Mouse (Mus musculus) lung, postnatal 0 days (tissue): Measurements from ENCODE around the gene Smoc1.

ENCODE experiments used
- CTCF ChIP-seq: IDR thresholded peaks from 2 replicates; pipeline ENCODE4 v1.5.1; 2016; ENCODE audit warnings: antibody characterized with exemption, mild to moderate bottlenecking
- EP300 ChIP-seq: IDR thresholded peaks from 2 replicates; pipeline ENCODE4 v1.6.1; 2016; ENCODE audit warnings: antibody characterized with exemption, mild to moderate bottlenecking, control low read depth

DNA sequence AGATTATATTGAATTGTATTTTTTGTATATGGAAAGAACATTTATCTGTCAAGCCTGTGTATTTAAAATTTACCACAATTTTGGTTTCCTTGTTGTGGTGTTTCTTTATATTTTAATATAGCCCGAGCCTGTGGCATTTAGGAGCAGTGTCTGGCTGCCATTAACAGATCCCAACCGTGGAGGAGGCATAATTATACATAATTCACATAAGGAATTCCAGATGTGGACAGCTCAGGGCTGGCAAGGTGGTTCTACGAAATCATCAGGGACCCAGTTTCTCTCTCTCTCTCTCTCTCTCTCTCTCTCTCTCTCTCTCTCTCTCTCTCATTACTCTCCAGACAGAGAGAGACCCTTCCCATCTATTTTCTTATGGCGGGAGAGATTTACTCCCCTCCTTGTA lies 31.0 kb downstream of the Smoc1 start:
- TF ChIP-seq CTCF = no peak
- no peak for TF ChIP-seq EP300
